Mouse (Mus musculus) natural killer cell, adult 2 months (primary cell): Measurements from ENCODE around the gene Hist1h3c.

Experiments used
- DNase-seq, 2 experiments: peaks; one replicate each; pipeline ENCODE4 v3.0.0; 2022; ENCODE audit warnings: low spot score in 2 of 2

The Hist1h3c gene

GRCm38 (mm10) chr13:23757211-23757773 is 11.9 kb upstream of the Hist1h3c start:
- no peak for DNase-seq

- DNase-seq, result peak; percentile 82 to 89
These were observed 11.4 kb upstream of the Hist1h3c start, which contains the start of gene Hist1h4b for GRCm38 (mm10) chr13:23756790-23757189. TSS of gene Hist1h4b (plus strand) at chr13:23757013.

- no peak for DNase-seq
These were observed 9.6 kb upstream of the Hist1h3c start for GRCm38 (mm10) chr13:23755000-23755399.

GRCm38 (mm10) chr13:23753314-23754078 is 8.1 kb upstream of the Hist1h3c start:
- no peak for DNase-seq

- DNase-seq, result no peak
These were observed 7.4 kb upstream of the Hist1h3c start for GRCm38 (mm10) chr13:23752742-23753172.

GRCm38 (mm10) chr13:23752067-23752741 is 6.8 kb upstream of the Hist1h3c start, which contains the start of gene Hist1h3b:
TSS of gene Hist1h3b (plus strand) at chr13:23752267.
- DNase-seq, result peak; percentile 77 to 81

- DNase-seq, result no peak
These were observed 6.1 kb upstream of the Hist1h3c start for GRCm38 (mm10) chr13:23751478-23751956.

- DNase-seq, result peak; percentile 33 to 47
These were observed 5.6 kb upstream of the Hist1h3c start, which contains the start of gene Hist1h2ab for GRCm38 (mm10) chr13:23750839-23751477. TSS of gene Hist1h2ab (plus strand) at chr13:23751126.

GRCm38 (mm10) chr13:23749563-23750121 is 4.2 kb upstream of the Hist1h3c start:
- DNase-seq, result no peak

GRCm38 (mm10) chr13:23747892-23748288 is 2.5 kb upstream of the Hist1h3c start:
- no peak for DNase-seq

- DNase-seq, result no peak
These were observed 1.9 kb upstream of the Hist1h3c start for GRCm38 (mm10) chr13:23747081-23747891.

GRCm38 (mm10) chr13:23746201-23747080 is 1.0 kb upstream of the Hist1h3c start, which contains the start of gene Hist1h2bb:
TSS of gene Hist1h2bb (plus strand) at chr13:23746734.
- peak; percentile 75 to 79 for DNase-seq

GRCm38 (mm10) chr13:23744421-23745380 is 701 bp downstream of the Hist1h3c start:
- DNase-seq, result no peak

- DNase-seq, result no peak
These were observed 1.4 kb downstream of the Hist1h3c start for GRCm38 (mm10) chr13:23743963-23744362.

GRCm38 (mm10) chr13:23743215-23743614 is 2.2 kb downstream of the Hist1h3c start:
- no peak for DNase-seq

- no peak for DNase-seq
These were observed 3.4 kb downstream of the Hist1h3c start for GRCm38 (mm10) chr13:23742007-23742406.

- DNase-seq, result no peak
These were observed 4.5 kb downstream of the Hist1h3c start for GRCm38 (mm10) chr13:23740910-23741309.

- no peak for DNase-seq
These were observed 5.1 kb downstream of the Hist1h3c start for GRCm38 (mm10) chr13:23740256-23740840.
